Comparison of ENCODE assay signal across 9 mouse cellular contexts in the genomic region with DNA sequence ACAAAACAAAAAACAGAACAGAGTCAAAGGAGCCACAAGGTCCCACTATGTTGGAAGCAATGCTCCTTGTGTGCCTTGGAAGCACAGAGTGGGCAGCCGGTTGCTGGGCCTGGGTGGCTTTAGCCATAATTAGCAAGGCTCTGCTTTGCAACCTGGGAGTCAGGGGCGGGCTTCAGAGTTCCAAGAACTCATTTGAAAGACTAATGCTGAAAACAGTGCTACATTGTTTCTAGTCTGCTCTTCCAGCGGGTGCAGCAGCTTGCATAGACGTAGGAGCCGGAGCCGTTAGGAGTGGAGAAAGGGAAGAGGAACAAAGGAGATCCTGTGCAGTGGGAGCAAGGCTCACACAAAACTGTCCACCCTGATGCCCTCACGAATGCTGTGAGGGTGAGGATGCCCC. TPM values are rescaled to one million over a fixed set of nuclear protein-coding genes. Genes with fewer than 3 reads are reported as not detected.
DNase-seq lines count a peak whose midpoint lies in the region; ATAC-seq and TF ChIP-seq lines count a peak whose summit lies in the region.
"Had no signal": no experiment of that assay in that cellular context is flagged by ENCODE, and none has a peak within 500 bp of the region (broad histone marks: within the 10 kb centered on the region; RNA-seq: fewer than 3 reads in every experiment).

No protein-coding gene starts in this region.

- no peaks in the 10 kb centered on the region for H3K36me3 ChIP-seq in midbrain, embryonic 11.5 days (ENCODE audit: control insufficient read depth, insufficient read depth, low read length)
- H3K36me3 ChIP-seq in midbrain, embryonic 15.5 days (replicated peaks), result no peaks in the 10 kb centered on the region
- H3K36me3 ChIP-seq in limb, embryonic 11.5 days (ENCODE audit: control insufficient read depth, insufficient read depth, low read length), result no peaks in the 10 kb centered on the region

- whole genome bisulfite sequencing in midbrain, embryonic 11.5 days, result 39% methylated on average over 7 of the region's 7 CpGs
- WGBS in midbrain, embryonic 15.5 days, result 24% methylated on average over 7 of the region's 7 CpGs
- WGBS in limb, embryonic 11.5 days, result 60% methylated on average over 7 of the region's 7 CpGs

- H3K4me2 ChIP-seq in midbrain, embryonic 11.5 days, result no peak overlapping the region
- no peak overlapping the region for H3K4me2 ChIP-seq in midbrain, embryonic 15.5 days
- no peak overlapping the region for H3K4me2 ChIP-seq in limb, embryonic 11.5 days (ENCODE audit: low read depth, severe bottlenecking)

- no peak for DNase-seq in gastrocnemius, adult 2 months
- DNase-seq in gastrocnemius, postnatal 10 days, result no peak
- DNase-seq in midbrain, embryonic 11.5 days (ENCODE audit: low spot score, missing footprints), result no peak
- DNase-seq in limb, embryonic 11.5 days (ENCODE audit: low spot score), result peak; percentile 32
- DNase-seq in testis, postnatal 10 days (ENCODE audit: low spot score), result peak; percentile 49
- no peak for DNase-seq in thymus, postnatal 36 days
- DNase-seq in gastrocnemius, postnatal 4 days (ENCODE audit: low spot score in 2 of 2), result no peak
- DNase-seq: lung, adult 2 months had no signal

- no peak overlapping the region for H3K4me3 ChIP-seq in gastrocnemius, adult 2 months
- no peak overlapping the region for H3K4me3 ChIP-seq in midbrain, embryonic 11.5 days (ENCODE audit: low read depth, low read length)
- H3K4me3 ChIP-seq in midbrain, embryonic 15.5 days, result no peak overlapping the region
- no peak overlapping the region for H3K4me3 ChIP-seq in limb, embryonic 11.5 days (ENCODE audit: low read depth, low read length)

- H3K27me3 ChIP-seq in midbrain, embryonic 11.5 days (ENCODE audit: control insufficient read depth, insufficient read depth, low read length), result no peaks in the 10 kb centered on the region
- no peaks in the 10 kb centered on the region for H3K27me3 ChIP-seq in midbrain, embryonic 15.5 days (replicated peaks)
- no peaks in the 10 kb centered on the region for H3K27me3 ChIP-seq in limb, embryonic 11.5 days (ENCODE audit: control insufficient read depth, insufficient read depth, low read length)

- H3K9me3 ChIP-seq in midbrain, embryonic 11.5 days (ENCODE audit: control insufficient read depth, low read length), result no peaks in the 10 kb centered on the region
- no peaks in the 10 kb centered on the region for H3K9me3 ChIP-seq in midbrain, embryonic 15.5 days
- no peaks in the 10 kb centered on the region for H3K9me3 ChIP-seq in limb, embryonic 11.5 days (ENCODE audit: control insufficient read depth, low read length)

- no peak for TF ChIP-seq CTCF in gastrocnemius, adult 2 months (IDR thresholded peaks at IDR 0.05)

- H3K27ac ChIP-seq in gastrocnemius, adult 2 months, result peak overlapping the region; percentile 28; the same call in 1 of the 2 replicates
- no peak overlapping the region for H3K27ac ChIP-seq in midbrain, embryonic 11.5 days (ENCODE audit: low read depth, low read length)
- H3K27ac ChIP-seq in midbrain, embryonic 15.5 days, result no peak overlapping the region
- no peak overlapping the region for H3K27ac ChIP-seq in limb, embryonic 11.5 days (replicated peaks; ENCODE audit: low read depth, low read length)

- no peaks in the 10 kb centered on the region; the same call in 1 of the 2 replicates for H3K4me1 ChIP-seq in midbrain, embryonic 11.5 days (ENCODE audit: control insufficient read depth, insufficient read depth, low read length)
- H3K4me1 ChIP-seq in midbrain, embryonic 15.5 days, result peaks cover 10% of the 10 kb centered on the region
- H3K4me1 ChIP-seq in limb, embryonic 11.5 days (ENCODE audit: control insufficient read depth, insufficient read depth, low read length), result peaks cover 7% of the 10 kb centered on the region; the same call in 1 of the 2 replicates

- H3K9ac ChIP-seq in midbrain, embryonic 11.5 days (ENCODE audit: low read length), result no peak overlapping the region
- no peak overlapping the region for H3K9ac ChIP-seq in midbrain, embryonic 15.5 days
- H3K9ac ChIP-seq in limb, embryonic 11.5 days (ENCODE audit: low read length), result no peak overlapping the region

- peak; percentile 30; the same call in 1 of the 2 replicates for ATAC-seq in midbrain, embryonic 11.5 days (ENCODE audit: low FRiP score)
- ATAC-seq in midbrain, embryonic 15.5 days (replicated peaks), result no peak; the same call in 1 of the 2 replicates
- ATAC-seq in limb, embryonic 11.5 days (ENCODE audit: insufficient number of reproducible peaks, low FRiP score, low TSS enrichment, low read depth), result no peak

- intact Hi-C loops in gastrocnemius, adult 2 months (cut with DNase I), result no loop called here

RNA-seq across cellular contexts. Expression of gene Slc13a4, which starts 19.0 kb away (rescaled TPM):
- under 1 TPM in 1 of 2 experiments, not detected in 1; 0.06 TPM for total RNA-seq in gastrocnemius, adult 2 months (2021)
- under 1 TPM; 0.28 to 0.47 TPM for total RNA-seq in gastrocnemius, postnatal 10 days (2021)
- 0.19 and 0.29 TPM in 2 replicates for polyA plus RNA-seq in midbrain, embryonic 11.5 days (2014; fragmentation: Nextera tagmentation; extraction: Ambion mirVana)
- polyA plus RNA-seq in midbrain, embryonic 15.5 days (2015; fragmentation: Nextera tagmentation; extraction: Ambion mirVana), result 11.2 and 11.6 TPM in 2 replicates
- 0.13 and 0.24 TPM in 2 replicates for polyA plus RNA-seq in limb, embryonic 11.5 days (2014; fragmentation: Nextera tagmentation; extraction: Ambion mirVana)
- under 1 TPM; 0.15 to 0.39 TPM for total RNA-seq in gastrocnemius, postnatal 4 days (2021)

RNA-seq across cellular contexts. Expression of gene Fam180a, which starts 37.0 kb away (rescaled TPM):
- 1 to 10 TPM in 1 of 2 experiments, under 1 TPM in 1; 0.36 to 2.0 TPM for total RNA-seq in gastrocnemius, adult 2 months (2021)
- 1 to 10 TPM; 1.2 to 1.3 TPM for total RNA-seq in gastrocnemius, postnatal 10 days (2021)
- not detected in 2 replicates for polyA plus RNA-seq in midbrain, embryonic 11.5 days (2014; fragmentation: Nextera tagmentation; extraction: Ambion mirVana)
- 1.7 and 2.5 TPM in 2 replicates for polyA plus RNA-seq in midbrain, embryonic 15.5 days (2015; fragmentation: Nextera tagmentation; extraction: Ambion mirVana)
- polyA plus RNA-seq in limb, embryonic 11.5 days (2014; fragmentation: Nextera tagmentation; extraction: Ambion mirVana), result not detected in 2 replicates
- total RNA-seq in gastrocnemius, postnatal 4 days (2021), result 1 to 10 TPM in 1 of 2 experiments, under 1 TPM in 1; 0.21 to 1.0 TPM

Comparison
In these comparisons a context has a peak if more than half of its experiments do, and no peak if none do; other contexts are left out.
1. DNase-seq: peak in limb, embryonic 11.5 days (single experiment) and testis, postnatal 10 days (single experiment); none in gastrocnemius, adult 2 months (single experiment), gastrocnemius, postnatal 10 days (single experiment), midbrain, embryonic 11.5 days (single experiment), thymus, postnatal 36 days (0 of 2) and gastrocnemius, postnatal 4 days (0 of 2).